26 mouse cellular contexts compared by ENCODE assay signal in genomic region chr3:42783478-42783877, GRCm38 (mm10).
"Had no signal": no experiment of that assay in that cellular context is flagged by ENCODE, and none has a peak within 500 bp of the region (broad histone marks: within the 10 kb centered on the region; RNA-seq: fewer than 3 reads in every experiment).

No protein-coding gene starts in this region.

- DNase-seq: gastrocnemius, adult 2 months; gastrocnemius, postnatal 10 days; gastrocnemius, postnatal 25 days; heart, adult 18-20 months; heart, postnatal 10 days; heart, postnatal 4 days; kidney, adult 18-20 months; kidney, adult 8-10 months; kidney, postnatal 10 days; kidney, postnatal 25 days; kidney, postnatal 4 days; liver; liver, embryonic 13.5 days had no signal

- H3K4me3 ChIP-seq: gastrocnemius, adult 2 months; heart, embryonic 10.5 days; heart, embryonic 12.5 days; hindbrain, embryonic 10.5 days; hindbrain, embryonic 12.5 days; intestine, embryonic 15.5 days; layer of hippocampus, adult 2 months; limb, embryonic 10.5 days; limb, embryonic 12.5 days; liver, embryonic 13.5 days; liver, embryonic 15.5 days had no signal

- ATAC-seq: hindbrain, embryonic 16.5 days; inflammation-experienced regulatory T-cells, adult 6 months; intestine, embryonic 15.5 days; intestine, postnatal 0 days had no signal

- H3K27ac ChIP-seq: gastrocnemius, adult 2 months; heart, embryonic 10.5 days; hindbrain, embryonic 10.5 days; hindbrain, embryonic 12.5 days; hindbrain, embryonic 14.5 days; intestine, embryonic 15.5 days; layer of hippocampus, adult 2 months; limb, embryonic 10.5 days; limb, embryonic 12.5 days; liver, embryonic 13.5 days; liver, embryonic 15.5 days had no signal

- H3K36me3 ChIP-seq: heart, embryonic 10.5 days; heart, embryonic 12.5 days; hindbrain, embryonic 10.5 days; hindbrain, embryonic 12.5 days; intestine, embryonic 15.5 days; limb, embryonic 10.5 days; limb, embryonic 12.5 days; liver, embryonic 13.5 days; liver, embryonic 15.5 days had no signal

- H3K27me3 ChIP-seq: heart, embryonic 12.5 days; hindbrain, embryonic 12.5 days; intestine, embryonic 15.5 days; limb, embryonic 12.5 days; liver, embryonic 13.5 days; liver, embryonic 15.5 days had no signal

- H3K4me1 ChIP-seq: heart, embryonic 10.5 days; heart, embryonic 12.5 days; hindbrain, embryonic 10.5 days; hindbrain, embryonic 12.5 days; intestine, embryonic 15.5 days; limb, embryonic 10.5 days; limb, embryonic 12.5 days; liver, embryonic 13.5 days; liver, embryonic 15.5 days had no signal
